Mouse (Mus musculus) brain, embryonic 14.5 days (tissue): ENCODE results near the gene Scamp3. TPM values are rescaled to one million over a fixed set of nuclear protein-coding genes. Genes with fewer than 3 reads are reported as not detected.

Experiments used
- DNase-seq: peaks from one replicate; pipeline ENCODE4 v3.0.0-alpha.2; 2011; ENCODE audit warnings: low read depth
- CTCF ChIP-seq: fragments of 200-500 bp; IDR thresholded peaks from 2 replicates; pipeline ENCODE4 v1.5.1; 2012; ENCODE audit warnings: inconsistent platforms, mild to moderate bottlenecking, moderate library complexity, borderline replicate concordance; ENCODE audit not compliant: insufficient read depth, insufficient read length; ENCODE audit errors: extremely low read depth
- POLR2A ChIP-seq: fragments of 200-500 bp; IDR thresholded peaks from 2 replicates; pipeline ENCODE4 v1.6.1; 2012; ENCODE audit warnings: mild to moderate bottlenecking, inconsistent platforms, borderline replicate concordance; ENCODE audit not compliant: poor library complexity, insufficient read depth, insufficient read length, severe bottlenecking; ENCODE audit errors: extremely low read depth
- polyA plus RNA-seq: library from polyadenylated mRNA; depleted of rRNA; stranded (reverse); fragments of >200 nt; gene quantifications from 2 replicates; pipeline ENCODE4 v1.2.3, GENCODE M21; 2012

Gene Scamp3
- polyA plus RNA-seq, 1 experiment: 132 TPM

GRCm38 (mm10) chr3:89187690-89188477 is 10.6 kb downstream of the Scamp3 start:
- TF ChIP-seq CTCF (no peak), POLR2A (no peak)
- no peak for DNase-seq

- no peak for TF ChIP-seq CTCF
- TF ChIP-seq POLR2A: no peak
- no peak for DNase-seq
Observed at GRCm38 (mm10) chr3:89188478-89188875, 11.2 kb downstream of the Scamp3 start.

- no peak for DNase-seq
- no peak for TF ChIP-seq CTCF
- no peak for TF ChIP-seq POLR2A
Observed at GRCm38 (mm10) chr3:89190436-89190835, 13.2 kb downstream of the Scamp3 start.

GRCm38 (mm10) chr3:89193351-89193750 is 16.1 kb downstream of the Scamp3 start:
- TF ChIP-seq CTCF (no peak), POLR2A (no peak)
- no peak for DNase-seq

GRCm38 (mm10) chr3:89193853-89194252 is 16.6 kb downstream of the Scamp3 start:
- peak; percentile 26; the same call in 1 of the 2 replicates for TF ChIP-seq CTCF
- no peak for TF ChIP-seq POLR2A

GRCm38 (mm10) chr3:89195979-89196877 is 19.0 kb downstream of the Scamp3 start:
- TF ChIP-seq CTCF: peak; percentile 51; the same call in 1 of the 2 replicates
- TF ChIP-seq POLR2A: no peak
- DNase-seq: peak; percentile 97

More at GRCm38 (mm10) chr3:89193853-89194252, 16.6 kb downstream of the Scamp3 start:
- DNase-seq: no peak

- DNase-seq: no peak
- TF ChIP-seq CTCF (no peak), POLR2A (no peak)
Observed at GRCm38 (mm10) chr3:89199839-89200238, 22.6 kb downstream of the Scamp3 start.

- peak; percentile 96 for DNase-seq
- no peak for TF ChIP-seq CTCF
- TF ChIP-seq POLR2A: no peak
Observed at GRCm38 (mm10) chr3:89202253-89203141, 25.2 kb downstream of the Scamp3 start, which contains the start of gene Gba. Gba (plus strand) TSS chr3:89202928.

- TF ChIP-seq POLR2A (no peak), CTCF (no peak)
- no peak for DNase-seq
Observed at GRCm38 (mm10) chr3:89203142-89203514, 25.9 kb downstream of the Scamp3 start.

- TF ChIP-seq POLR2A (no peak), CTCF (no peak)
- DNase-seq: no peak
Observed at GRCm38 (mm10) chr3:89206079-89206478, 28.8 kb downstream of the Scamp3 start.
